Mouse (Mus musculus): ENCODE results near the gene Polr3h.

Gene Polr3h

GRCm38 (mm10) chr15:81949076-81949475, 23.0 kb upstream of the Polr3h start:
- DNase-seq (ENCODE audit: low spot score): no peak

GRCm38 (mm10) chr15:81943176-81943749, 17.2 kb upstream of the Polr3h start:
- DNase-seq (ENCODE audit: low spot score): no peak

GRCm38 (mm10) chr15:81941010-81941409, 15.0 kb upstream of the Polr3h start:
- no peak for DNase-seq (ENCODE audit: low spot score)

- DNase-seq (ENCODE audit: low spot score): no peak
These were observed 14.2 kb upstream of the Polr3h start for GRCm38 (mm10) chr15:81940219-81940618.

- no peak for DNase-seq (ENCODE audit: low spot score)
These were observed 13.7 kb upstream of the Polr3h start for GRCm38 (mm10) chr15:81939774-81940173.

- no peak for DNase-seq (ENCODE audit: low spot score)
These were observed 13.2 kb upstream of the Polr3h start for GRCm38 (mm10) chr15:81939157-81939715.

- DNase-seq (ENCODE audit: low spot score): no peak
These were observed 12.2 kb upstream of the Polr3h start for GRCm38 (mm10) chr15:81938246-81938645.

GRCm38 (mm10) chr15:81937098-81937972, 11.3 kb upstream of the Polr3h start:
- DNase-seq (ENCODE audit: low spot score): no peak

- no peak for DNase-seq (ENCODE audit: low spot score)
These were observed 10.6 kb upstream of the Polr3h start, which contains the start of gene Csdc2 for GRCm38 (mm10) chr15:81936679-81937078. Gene Csdc2, plus strand, starts transcription at chr15:81936759.

- DNase-seq (ENCODE audit: low spot score): no peak
These were observed 10.0 kb upstream of the Polr3h start for GRCm38 (mm10) chr15:81935869-81936637.

- no peak for DNase-seq (ENCODE audit: low spot score)
These were observed 7.9 kb upstream of the Polr3h start for GRCm38 (mm10) chr15:81933986-81934385.

- no peak for DNase-seq (ENCODE audit: low spot score)
These were observed 7.0 kb upstream of the Polr3h start for GRCm38 (mm10) chr15:81932951-81933470.

GRCm38 (mm10) chr15:81928277-81928676, 2.2 kb upstream of the Polr3h start:
- peak; percentile 26 for DNase-seq (ENCODE audit: low spot score)

- DNase-seq (ENCODE audit: low spot score): no peak
These were observed 1.7 kb upstream of the Polr3h start for GRCm38 (mm10) chr15:81927741-81928140.

GRCm38 (mm10) chr15:81926446-81926822, 394 bp upstream of the Polr3h start:
- DNase-seq (ENCODE audit: low spot score): no peak

GRCm38 (mm10) chr15:81924933-81925332, 1.1 kb downstream of the Polr3h start:
- peak; percentile 19 for DNase-seq (ENCODE audit: low spot score)

- no peak for DNase-seq (ENCODE audit: low spot score)
These were observed 4.8 kb downstream of the Polr3h start for GRCm38 (mm10) chr15:81921255-81921654.

GRCm38 (mm10) chr15:81920546-81921217, 5.4 kb downstream of the Polr3h start:
- DNase-seq (ENCODE audit: low spot score): no peak

GRCm38 (mm10) chr15:81919062-81919461, 7.0 kb downstream of the Polr3h start:
- no peak for DNase-seq (ENCODE audit: low spot score)

GRCm38 (mm10) chr15:81917621-81918463, 8.2 kb downstream of the Polr3h start:
- DNase-seq (ENCODE audit: low spot score): peak; percentile 61

- DNase-seq (ENCODE audit: low spot score): no peak
These were observed 8.8 kb downstream of the Polr3h start for GRCm38 (mm10) chr15:81917201-81917600.

Measured in spleen, adult 12 weeks (tissue).